ENCODE assay signal across 8 mouse cellular contexts in genomic region chr3:121307532-121308234, GRCm38 (mm10). TPM values are rescaled to one million over a fixed set of nuclear protein-coding genes. Genes with fewer than 3 reads are reported as not detected.
DNase-seq lines count a peak whose midpoint lies in the region; ATAC-seq and TF ChIP-seq lines count a peak whose summit lies in the region.

No protein-coding gene starts in this region.

- H3K27me3 ChIP-seq in limb, embryonic 12.5 days: no peaks in the 10 kb centered on the region
- no peaks in the 10 kb centered on the region for H3K27me3 ChIP-seq in midbrain, embryonic 16.5 days (ENCODE audit: control insufficient read depth, insufficient read depth, low read depth, low read length)
- H3K27me3 ChIP-seq in spleen, adult 2 months (ENCODE audit: control insufficient read depth, insufficient read depth, low read length): no peaks in the 10 kb centered on the region

- peaks cover 4% of the 10 kb centered on the region; the same call in 1 of the 2 replicates for H3K36me3 ChIP-seq in limb, embryonic 12.5 days
- no peaks in the 10 kb centered on the region for H3K36me3 ChIP-seq in midbrain, embryonic 16.5 days (ENCODE audit: control insufficient read depth, insufficient read depth, low read length)
- H3K36me3 ChIP-seq in spleen, adult 2 months (ENCODE audit: control insufficient read depth, insufficient read depth, low read length): peaks cover 1% of the 10 kb centered on the region; the same call in 1 of the 2 replicates

- no peaks in the 10 kb centered on the region for H3K9me3 ChIP-seq in limb, embryonic 12.5 days
- no peaks in the 10 kb centered on the region for H3K9me3 ChIP-seq in midbrain, embryonic 16.5 days (replicated peaks; ENCODE audit: control insufficient read depth, low read length, poor library complexity, severe bottlenecking)

- peak; percentile 30 for DNase-seq in 3134 (ENCODE audit: extremely low read depth, insufficient read length, low spot score)
- DNase-seq in adrenal gland, postnatal 10 days: peak; percentile 85
- DNase-seq in embryo, embryonic 9.5 days (ENCODE audit: extremely low spot score): peak; percentile 77
- peak; percentile 65 to 77 for DNase-seq in kidney, adult 8-10 months
- peak in 1 of 2 experiments; percentile 71 for DNase-seq in spleen, adult 2 months (ENCODE audit: low read depth in 1 of 2, low spot score in 2 of 2)

- H3K27ac ChIP-seq in limb, embryonic 12.5 days: no peak overlapping the region
- no peak overlapping the region for H3K27ac ChIP-seq in midbrain, embryonic 16.5 days (ENCODE audit: low read length)
- H3K27ac ChIP-seq in spleen, adult 2 months (ENCODE audit: insufficient read depth, low read length): no peak overlapping the region

- no peak overlapping the region for H3K4me2 ChIP-seq in limb, embryonic 12.5 days
- no peak overlapping the region for H3K4me2 ChIP-seq in midbrain, embryonic 16.5 days (ENCODE audit: low read length)

- no peak for TF ChIP-seq POLR2A in spleen, adult 2 months (IDR thresholded peaks at IDR 0.05; ENCODE audit: low read depth, low read length)

- no peak overlapping the region for H3K4me3 ChIP-seq in limb, embryonic 12.5 days (replicated peaks)
- H3K4me3 ChIP-seq in midbrain, embryonic 16.5 days (ENCODE audit: low read depth, low read length): no peak overlapping the region
- H3K4me3 ChIP-seq in spleen, adult 2 months (ENCODE audit: extremely low read depth, insufficient read depth, insufficient read length): no peak overlapping the region

- H3K9ac ChIP-seq in limb, embryonic 12.5 days (replicated peaks): no peak overlapping the region
- no peak overlapping the region for H3K9ac ChIP-seq in midbrain, embryonic 16.5 days (ENCODE audit: low read depth, low read length)

- ATAC-seq in granulocyte monocyte progenitor cell, adult 5-6 weeks (replicated peaks; ENCODE audit: poor library complexity, severe bottlenecking): peak; percentile 98
- 0 out of 2 replicates have a peak, but pooled peaks have one; percentile 80 for ATAC-seq in limb, embryonic 12.5 days (ENCODE audit: insufficient number of reproducible peaks, insufficient read depth, low FRiP score, low TSS enrichment, low read depth)
- peak; percentile 86 for ATAC-seq in midbrain, embryonic 16.5 days

- peak; percentile 92; the same call in 1 of the 2 replicates for TF ChIP-seq CTCF in spleen, adult 2 months (IDR thresholded peaks at IDR 0.05; ENCODE audit: extremely low read depth, insufficient read depth, insufficient read length, insufficient replicate concordance)

- WGBS in limb, embryonic 12.5 days: 72% methylated on average over 7 of the region's 7 CpGs
- WGBS in midbrain, embryonic 16.5 days: 76% methylated on average over 7 of the region's 7 CpGs
- 76% methylated on average over 7 of the region's 7 CpGs for WGBS in spleen, adult 2 months

- peaks cover 4% of the 10 kb centered on the region; the same call in 1 of the 2 replicates for H3K4me1 ChIP-seq in limb, embryonic 12.5 days (replicated peaks)
- H3K4me1 ChIP-seq in midbrain, embryonic 16.5 days (ENCODE audit: control insufficient read depth, insufficient read depth, low read length): peaks cover 3% of the 10 kb centered on the region; the same call in 1 of the 2 replicates
- no peaks in the 10 kb centered on the region for H3K4me1 ChIP-seq in spleen, adult 2 months (ENCODE audit: control insufficient read depth, insufficient read depth, insufficient read length)

RNA-seq across cellular contexts. Expression of gene Alg14, which starts 16.1 kb away (rescaled TPM):
- total RNA-seq in adrenal gland, postnatal 10 days (2021): 10 to 100 TPM; 27.4 to 31.3 TPM
- total RNA-seq in granulocyte monocyte progenitor cell, adult 5-6 weeks (2014; fragmentation: Nextera tagmentation): 20.4 and 28.5 TPM in 2 replicates
- total RNA-seq in granulocyte monocyte progenitor cell, adult 5-6 weeks (2017): 8.4 and 13.0 TPM in 2 replicates
- 28.5 and 32.2 TPM in 2 replicates for polyA plus RNA-seq in limb, embryonic 12.5 days (2016; fragmentation: Nextera tagmentation; extraction: Ambion mirVana)
- 36.9 and 39.2 TPM in 2 replicates for polyA plus RNA-seq in midbrain, embryonic 16.5 days (2015; fragmentation: Nextera tagmentation; extraction: Ambion mirVana)
- 4.3 and 4.6 TPM in 2 replicates for polyA plus RNA-seq in spleen, adult 2 months (2012; rRNA removed)

RNA-seq across cellular contexts. Expression of gene Tmem56, which starts 24.8 kb away (rescaled TPM):
- 10 to 100 TPM; 22.7 to 37.6 TPM for total RNA-seq in adrenal gland, postnatal 10 days (2021)
- total RNA-seq in granulocyte monocyte progenitor cell, adult 5-6 weeks (2014; fragmentation: Nextera tagmentation): 0.04 TPM in 1 of 2 replicates, not detected in the other
- 0.04 and 0.21 TPM in 2 replicates for total RNA-seq in granulocyte monocyte progenitor cell, adult 5-6 weeks (2017)
- 0.55 and 0.86 TPM in 2 replicates for polyA plus RNA-seq in limb, embryonic 12.5 days (2016; fragmentation: Nextera tagmentation; extraction: Ambion mirVana)
- 3.4 and 3.8 TPM in 2 replicates for polyA plus RNA-seq in midbrain, embryonic 16.5 days (2015; fragmentation: Nextera tagmentation; extraction: Ambion mirVana)
- polyA plus RNA-seq in spleen, adult 2 months (2012; rRNA removed): 0.37 and 0.60 TPM in 2 replicates
